Mouse (Mus musculus) splenic B cell, adult 2 months (primary cell): ENCODE results near the gene Nme4.

Source experiments
- DNase-seq: peaks from one replicate; pipeline ENCODE4 v3.0.0-alpha.2; 2011; ENCODE audit warnings: low read depth, low spot score
- H3K27me3 ChIP-seq: 2 replicates; pipeline ENCODE4 v1.6.1; 2012; ENCODE audit warnings: mild to moderate bottlenecking, low read length, moderate library complexity, mixed read lengths; ENCODE audit not compliant: control insufficient read depth, poor library complexity, insufficient read depth, severe bottlenecking
- H3K36me3 ChIP-seq: 2 replicates; pipeline ENCODE4 v1.6.1; 2012; ENCODE audit warnings: mild to moderate bottlenecking, low read length, moderate library complexity, mixed read lengths; ENCODE audit not compliant: control insufficient read depth, poor library complexity, insufficient read depth, severe bottlenecking

Gene Nme4

GRCm38 (mm10) chr17:26057787-26058567 lies 37.4 kb downstream of the Nme4 start:
- no peak for DNase-seq
- H3K36me3 ChIP-seq, result no peaks in the 10 kb centered on the region

DNA sequence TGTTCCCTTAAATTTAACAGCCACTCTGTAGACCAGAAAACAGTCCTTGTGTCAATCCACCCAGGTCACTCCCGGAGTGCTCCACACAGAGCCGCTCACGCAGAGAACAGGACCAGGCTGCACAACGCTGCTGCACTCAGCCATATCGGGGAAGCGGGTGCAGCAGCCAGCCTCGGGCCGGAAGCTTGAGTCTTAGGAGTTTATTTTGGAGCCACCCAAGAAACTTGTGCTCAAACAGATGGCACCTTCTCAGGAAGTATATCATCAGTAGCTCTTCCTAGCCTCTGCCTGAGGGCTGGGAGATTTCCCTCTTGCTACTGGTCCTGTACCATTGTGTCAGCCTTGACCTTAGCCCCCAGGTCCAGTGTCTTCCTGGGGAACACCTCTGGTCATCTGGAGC lies 38.1 kb downstream of the Nme4 start:
- no peak for DNase-seq
- no peaks in the 10 kb centered on the region for H3K36me3 ChIP-seq

More at GRCm38 (mm10) chr17:26057787-26058567, 37.4 kb downstream of the Nme4 start:
- H3K27me3 ChIP-seq, result no peaks in the 10 kb centered on the region

DNA sequence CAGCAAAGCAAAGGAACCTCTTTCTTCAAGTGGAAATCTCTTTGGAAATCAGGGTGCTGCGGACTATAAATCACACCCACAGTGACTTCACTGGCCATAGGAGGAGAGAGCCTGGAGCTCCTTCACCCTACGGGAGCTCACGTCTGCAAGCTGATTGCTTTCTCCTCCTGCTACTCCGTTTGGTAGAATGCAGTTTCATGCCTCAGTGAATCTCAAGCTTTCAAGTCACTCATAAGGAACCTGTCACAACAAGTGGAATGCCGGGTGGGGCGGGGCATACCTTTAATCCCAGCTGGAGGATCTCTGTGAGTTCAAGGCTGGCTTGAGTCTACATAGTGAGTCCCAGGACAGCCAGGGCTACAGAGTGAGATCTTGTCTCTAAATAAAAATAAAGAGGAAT lies 40.2 kb downstream of the Nme4 start:
- no peaks in the 10 kb centered on the region for H3K36me3 ChIP-seq
- DNase-seq, result no peak
- H3K27me3 ChIP-seq, result no peaks in the 10 kb centered on the region

More for the DNA sequence above, 38.1 kb downstream of the Nme4 start:
- no peaks in the 10 kb centered on the region for H3K27me3 ChIP-seq

- no peak for DNase-seq
- no peaks in the 10 kb centered on the region for H3K27me3 ChIP-seq
- no peaks in the 10 kb centered on the region for H3K36me3 ChIP-seq
Observed at GRCm38 (mm10) chr17:26054133-26054845, 41.1 kb downstream of the Nme4 start.

DNA sequence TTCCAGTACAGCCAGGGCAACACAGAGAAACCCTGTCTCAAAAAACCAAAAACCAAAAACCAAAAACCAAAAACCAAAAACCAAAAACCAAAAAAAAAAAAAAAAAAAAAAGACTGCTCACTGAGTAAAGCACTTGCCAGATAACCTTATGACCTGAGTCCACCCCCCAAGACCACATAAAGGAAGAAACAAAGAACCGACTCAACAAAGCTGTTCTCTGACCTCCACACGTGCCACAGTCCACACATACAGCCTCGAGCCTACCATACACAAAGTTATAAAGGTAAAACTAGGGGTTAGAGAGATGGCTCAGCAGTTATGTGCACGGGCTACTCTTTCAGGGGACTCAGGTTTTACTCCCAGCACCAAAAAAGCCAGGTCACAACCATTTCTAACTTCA lies 42.7 kb downstream of the Nme4 start:
- Histone ChIP-seq H3K36me3 (no peaks in the 10 kb centered on the region), H3K27me3 (no peaks in the 10 kb centered on the region)
- DNase-seq, result no peak

GRCm38 (mm10) chr17:26052074-26052473 lies 43.3 kb downstream of the Nme4 start:
- Histone ChIP-seq H3K36me3 (no peaks in the 10 kb centered on the region), H3K27me3 (no peaks in the 10 kb centered on the region)
- no peak for DNase-seq

DNA sequence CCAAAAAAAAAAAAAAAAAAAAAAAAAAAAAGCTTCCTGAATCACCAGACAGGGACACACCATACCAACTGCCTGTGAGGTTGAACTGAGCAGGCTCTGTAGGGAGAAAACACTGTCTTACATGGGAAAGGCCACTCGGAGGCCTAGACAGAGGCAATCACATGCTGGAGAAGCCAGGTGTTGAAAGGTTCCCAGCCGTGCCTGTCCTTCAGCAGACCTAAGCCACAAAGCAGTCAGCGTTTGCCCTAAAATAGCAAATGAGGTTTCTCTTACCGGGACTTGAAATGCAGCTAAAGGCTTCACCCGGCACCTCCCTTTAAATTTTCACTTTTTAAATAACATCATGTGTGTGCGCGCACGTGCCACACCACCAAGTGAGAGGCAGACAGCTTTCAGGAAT lies 47.3 kb downstream of the Nme4 start:
- Histone ChIP-seq H3K27me3 (no peaks in the 10 kb centered on the region), H3K36me3 (no peaks in the 10 kb centered on the region)
- no peak for DNase-seq

GRCm38 (mm10) chr17:26046253-26046997 lies 49.0 kb downstream of the Nme4 start:
- no peak for DNase-seq

DNA sequence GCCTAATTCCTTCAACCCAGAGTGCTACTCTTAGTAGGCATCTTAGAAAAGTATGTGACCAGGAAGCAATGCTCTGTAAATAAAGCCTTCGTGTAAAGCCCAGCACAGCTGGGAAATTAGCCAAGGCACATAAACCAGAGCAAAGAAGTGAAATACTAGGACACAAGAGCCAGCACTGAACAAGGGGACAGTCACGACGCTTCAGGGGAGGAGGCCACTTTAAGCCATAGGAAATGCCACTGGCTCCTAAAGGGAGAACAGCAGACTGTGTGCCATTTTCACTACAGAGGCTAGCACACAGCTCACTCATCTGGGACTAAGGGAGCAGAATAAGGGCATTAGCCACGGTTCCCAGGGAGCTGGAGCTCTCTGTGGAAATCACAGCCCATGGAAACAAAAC lies 50.1 kb downstream of the Nme4 start:
- Histone ChIP-seq H3K36me3 (no peaks in the 10 kb centered on the region), H3K27me3 (no peaks in the 10 kb centered on the region)
- DNase-seq, result no peak

More at GRCm38 (mm10) chr17:26046253-26046997, 49.0 kb downstream of the Nme4 start:
- Histone ChIP-seq H3K27me3 (no peaks in the 10 kb centered on the region), H3K36me3 (no peaks in the 10 kb centered on the region)

GRCm38 (mm10) chr17:26043249-26043636 lies 52.2 kb downstream of the Nme4 start:
- no peak for DNase-seq
- H3K36me3 ChIP-seq, result no peaks in the 10 kb centered on the region
- H3K27me3 ChIP-seq, result no peaks in the 10 kb centered on the region

GRCm38 (mm10) chr17:26042599-26043248 lies 52.7 kb downstream of the Nme4 start:
- Histone ChIP-seq H3K27me3 (no peaks in the 10 kb centered on the region), H3K36me3 (no peaks in the 10 kb centered on the region)

More at GRCm38 (mm10) chr17:26042599-26043248, 52.7 kb downstream of the Nme4 start:
- DNase-seq, result no peak
